Mouse (Mus musculus) frontal cortex, adult 2 months (tissue): ENCODE measurements around the gene Fgf12. TPM values are rescaled to one million over a fixed set of nuclear protein-coding genes. Genes with fewer than 3 reads are reported as not detected.

ENCODE experiments used
- DNase-seq, 2 experiments: peaks; one replicate each; pipeline ENCODE4 v3.0.0; 2022; ENCODE audit warnings: low spot score in 1 of 2; ENCODE audit errors: extremely low spot score in 1 of 2
- polyA plus RNA-seq: library from polyadenylated mRNA; depleted of rRNA; stranded (reverse); fragments of >200 nt; gene quantifications from 2 replicates; pipeline ENCODE4 v1.2.3, GENCODE M21; 2012

Gene Fgf12
- polyA plus RNA-seq, 1 experiment = 156 TPM

DNA sequence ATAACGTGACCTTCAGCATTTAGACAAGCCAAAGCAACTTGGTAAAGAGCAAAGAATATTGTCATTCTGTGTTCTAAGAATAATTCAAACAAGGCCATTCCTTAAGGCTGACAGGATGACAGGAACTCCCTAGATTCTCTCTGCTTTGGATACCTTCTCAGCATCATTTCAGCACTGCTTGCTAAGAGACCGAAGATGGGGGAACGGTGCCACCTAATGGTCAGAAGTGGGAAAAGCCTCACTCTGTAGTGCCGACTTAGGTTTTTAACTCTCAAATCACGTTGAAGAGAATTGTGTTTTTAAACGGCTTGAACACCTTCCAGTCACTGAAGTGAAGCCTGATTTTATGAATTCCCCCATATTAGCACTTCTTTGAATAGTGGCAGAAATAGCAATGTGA lies 262.4 kb downstream of the Fgf12 start:
- peak; percentile 78 to 95 for DNase-seq

- no peak for DNase-seq
Observed at GRCm38 (mm10) chr16:28484920-28485319, 267.9 kb downstream of the Fgf12 start.

- no peak for DNase-seq
Observed at GRCm38 (mm10) chr16:28479022-28479421, 273.8 kb downstream of the Fgf12 start.

- DNase-seq = no peak
Observed at GRCm38 (mm10) chr16:28476651-28477050, 276.2 kb downstream of the Fgf12 start.

DNA sequence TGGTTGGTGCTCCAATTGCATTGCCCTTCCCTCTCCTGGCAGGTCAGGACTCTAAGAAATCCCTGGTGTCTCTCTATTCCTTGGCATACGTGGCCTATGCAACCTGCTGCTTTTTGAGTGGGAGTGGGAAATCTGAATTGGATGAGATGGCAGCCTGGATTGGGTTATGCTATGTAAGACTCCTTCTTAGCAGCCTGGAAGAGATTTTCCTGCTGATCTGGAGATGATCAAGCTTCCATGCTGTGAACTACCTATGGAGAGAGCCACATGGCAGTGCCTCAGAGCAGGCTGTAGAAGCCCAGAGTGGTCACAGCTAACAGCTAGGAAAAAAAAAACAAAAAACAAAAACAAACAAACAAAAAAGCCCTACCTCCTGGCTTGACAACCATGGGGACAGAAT lies 277.3 kb downstream of the Fgf12 start:
- no peak for DNase-seq

GRCm38 (mm10) chr16:28454821-28455220 lies 298.0 kb downstream of the Fgf12 start:
- no peak for DNase-seq

GRCm38 (mm10) chr16:28447114-28447455 lies 305.8 kb downstream of the Fgf12 start:
- no peak for DNase-seq

DNA sequence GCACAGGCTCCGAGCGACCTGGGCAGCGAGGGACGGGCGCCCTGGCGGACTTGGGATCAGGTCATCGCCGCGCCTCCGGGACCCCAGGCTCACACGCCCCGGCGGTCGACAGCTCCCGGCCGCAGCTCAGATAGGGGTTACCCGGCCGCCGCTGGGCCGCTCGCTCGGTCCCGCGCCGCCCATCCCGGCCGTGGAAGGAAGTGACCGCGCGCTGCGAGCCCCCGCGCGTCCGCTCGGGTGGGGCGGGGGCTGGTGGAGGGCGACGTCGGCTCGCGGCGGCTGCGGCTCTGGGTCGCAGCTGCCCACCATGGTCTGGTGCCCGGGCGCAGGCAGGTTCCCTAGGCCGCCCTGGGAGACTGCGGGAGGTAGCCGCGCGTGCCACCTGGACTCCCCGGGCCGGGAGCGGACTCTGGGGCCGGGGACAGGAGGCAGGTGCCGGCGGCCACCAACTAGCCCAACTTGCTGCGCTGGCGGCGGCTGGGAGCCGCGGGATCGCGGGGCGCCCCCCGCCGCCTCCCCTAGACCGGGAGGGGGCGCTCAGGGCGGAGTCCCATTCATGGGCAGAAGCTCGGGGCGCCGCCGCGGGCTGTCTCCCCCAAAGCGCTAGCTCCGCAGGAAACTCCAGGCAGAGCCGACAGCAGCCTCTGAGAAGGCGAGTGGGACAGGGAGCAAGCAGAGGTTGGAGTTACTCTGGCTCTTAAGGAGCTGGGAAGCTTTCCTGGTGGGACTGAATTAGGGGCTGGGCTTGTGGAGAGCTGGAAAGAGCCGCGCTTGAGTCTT lies 306.3 kb downstream of the Fgf12 start:
- peak in 1 of 2 experiments; percentile 67 for DNase-seq

- peak in 1 of 2 experiments; percentile 52 for DNase-seq
Observed at GRCm38 (mm10) chr16:28445800-28446333, 307.0 kb downstream of the Fgf12 start.

DNA sequence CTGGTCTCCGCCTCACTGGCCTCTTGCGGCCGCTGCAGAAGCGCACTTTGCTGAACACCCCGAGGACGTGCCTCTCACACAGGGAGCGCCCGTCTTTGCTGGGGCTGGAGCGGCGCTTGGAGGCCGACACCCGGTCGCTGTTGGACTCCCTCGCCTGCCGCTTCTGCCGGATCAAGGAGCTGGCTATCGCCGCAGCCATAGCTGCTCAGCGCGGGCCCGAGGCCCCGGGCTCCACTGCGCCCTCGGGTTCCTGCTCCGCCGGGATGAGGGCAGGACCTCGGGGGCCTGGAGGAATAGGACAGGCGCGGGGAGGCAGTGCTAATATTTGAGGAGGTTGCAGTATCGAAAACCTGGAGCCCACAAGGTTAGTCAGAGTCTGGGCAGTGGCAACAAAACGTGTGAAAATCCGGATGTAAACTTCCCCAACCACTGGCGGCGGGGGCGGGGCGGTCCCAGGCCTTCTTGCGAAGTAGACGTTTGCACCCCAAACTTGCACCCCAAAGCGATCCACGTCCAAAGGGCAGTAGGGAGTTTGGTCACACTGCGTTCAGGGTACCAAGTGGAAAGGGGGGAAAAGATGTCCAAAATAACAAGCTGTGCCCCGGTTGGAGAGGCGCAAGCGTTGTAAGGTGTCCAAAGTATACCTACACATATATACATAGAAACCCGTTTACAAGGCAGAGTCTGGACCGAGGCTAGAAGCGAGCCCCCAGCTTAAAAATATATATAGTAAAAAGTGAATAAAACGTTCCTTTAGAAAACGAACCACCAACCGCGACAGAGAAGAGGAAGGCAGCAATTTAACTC lies 307.7 kb downstream of the Fgf12 start:
- no peak for DNase-seq

DNA sequence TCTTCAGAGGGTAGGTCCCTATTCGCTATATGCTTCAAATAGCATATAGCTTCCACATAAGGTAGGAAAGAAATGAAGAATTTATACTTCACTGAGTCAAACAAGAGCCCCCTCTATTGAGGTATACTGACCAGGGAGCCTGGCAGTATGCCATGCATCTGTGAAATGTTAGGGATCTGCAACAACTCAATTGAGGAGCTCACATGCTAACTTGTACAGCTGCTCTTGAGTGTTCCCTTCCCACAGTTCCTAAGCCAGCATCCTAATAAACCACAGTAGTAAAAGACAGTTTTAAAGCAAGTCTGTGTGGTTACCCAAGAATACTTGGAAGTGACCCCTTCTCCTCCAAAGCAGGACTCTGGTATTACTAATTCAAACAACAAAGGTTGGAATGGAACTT lies 331.3 kb downstream of the Fgf12 start:
- DNase-seq = no peak

- no peak for DNase-seq
Observed at GRCm38 (mm10) chr16:28419693-28420299, 333.1 kb downstream of the Fgf12 start.

- DNase-seq = no peak
Observed at GRCm38 (mm10) chr16:28411210-28411817, 341.6 kb downstream of the Fgf12 start.

DNA sequence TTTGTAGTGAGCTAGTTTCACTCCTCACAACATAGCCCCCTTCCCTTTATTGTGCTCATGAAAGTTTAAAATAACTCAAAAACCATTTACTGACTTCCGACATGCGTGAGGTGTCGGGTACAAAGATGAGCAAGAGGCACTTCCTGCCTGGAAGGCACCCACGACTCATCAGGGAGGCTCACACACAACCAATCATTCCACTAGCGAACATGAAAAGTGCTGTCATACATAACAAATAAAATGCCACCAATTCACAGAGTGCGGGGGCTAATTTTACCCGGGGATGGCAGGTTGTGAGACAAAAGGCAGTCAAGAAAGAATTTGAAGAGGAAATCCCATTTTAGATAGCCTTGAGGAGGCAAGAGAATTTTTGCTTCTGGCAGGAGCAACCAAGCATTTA lies 344.6 kb downstream of the Fgf12 start:
- DNase-seq = peak in 1 of 2 experiments; percentile 58

DNA sequence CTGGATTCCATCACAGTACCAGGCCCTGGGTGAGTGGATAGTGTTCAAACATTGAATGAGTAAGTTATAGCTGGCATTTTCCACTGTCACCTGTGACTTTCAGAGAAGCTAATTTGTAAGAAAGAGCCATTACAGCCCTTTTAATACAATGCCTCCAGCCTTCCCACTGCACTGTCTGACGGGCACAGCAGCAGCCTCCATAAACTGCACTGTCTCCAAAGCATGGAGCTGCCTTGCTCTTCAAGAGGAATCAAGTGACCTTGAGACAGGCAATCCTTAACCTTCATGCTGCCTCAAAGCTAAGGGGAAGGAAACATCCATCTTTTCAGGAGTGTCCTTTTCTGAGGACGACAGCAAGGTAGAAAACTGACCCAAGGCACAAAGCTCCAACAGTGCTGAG lies 345.0 kb downstream of the Fgf12 start:
- DNase-seq = no peak

GRCm38 (mm10) chr16:28404156-28404555 lies 348.7 kb downstream of the Fgf12 start:
- no peak for DNase-seq

DNA sequence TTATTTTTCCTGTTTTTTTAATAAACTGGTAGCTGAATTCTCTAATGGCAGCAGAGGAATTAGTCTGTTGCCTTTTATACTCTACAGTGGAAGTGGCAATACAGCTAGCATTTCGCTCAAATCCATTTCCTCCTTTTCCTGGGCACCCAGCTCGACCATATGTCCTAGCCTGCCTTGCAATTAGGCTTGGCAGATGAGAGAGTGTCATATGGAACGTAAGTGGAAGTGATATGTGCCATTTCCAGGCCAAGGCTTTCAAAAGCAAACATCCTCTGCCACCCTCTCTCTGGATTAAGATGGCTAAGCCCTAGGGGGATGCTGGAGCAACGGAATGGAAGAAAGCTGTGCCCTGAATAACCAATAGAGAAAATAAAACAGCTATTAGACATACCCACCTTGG lies 350.2 kb downstream of the Fgf12 start:
- DNase-seq = peak in 1 of 2 experiments; percentile 19

DNA sequence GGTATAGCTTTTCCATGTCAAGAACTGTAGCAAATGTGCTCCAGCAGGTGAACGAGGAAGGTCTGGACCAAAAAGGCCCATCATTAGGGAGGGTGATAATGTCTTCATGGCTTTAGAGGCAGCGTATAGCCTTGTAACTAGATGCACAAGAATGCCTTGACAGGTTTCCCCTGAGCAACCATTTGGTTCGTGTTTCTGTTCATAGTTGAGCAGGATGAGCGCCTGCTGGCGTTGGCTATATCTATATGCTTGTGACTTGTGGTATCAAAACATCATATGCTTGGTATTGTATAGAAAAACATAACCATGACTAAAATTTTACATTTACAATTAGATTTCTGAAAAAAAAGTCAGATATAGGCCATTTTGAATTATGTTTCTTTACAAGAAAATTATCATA lies 361.6 kb downstream of the Fgf12 start:
- no peak for DNase-seq

- DNase-seq = peak in 1 of 2 experiments; percentile 22
Observed at GRCm38 (mm10) chr16:28389114-28389513, 363.8 kb downstream of the Fgf12 start.

DNA sequence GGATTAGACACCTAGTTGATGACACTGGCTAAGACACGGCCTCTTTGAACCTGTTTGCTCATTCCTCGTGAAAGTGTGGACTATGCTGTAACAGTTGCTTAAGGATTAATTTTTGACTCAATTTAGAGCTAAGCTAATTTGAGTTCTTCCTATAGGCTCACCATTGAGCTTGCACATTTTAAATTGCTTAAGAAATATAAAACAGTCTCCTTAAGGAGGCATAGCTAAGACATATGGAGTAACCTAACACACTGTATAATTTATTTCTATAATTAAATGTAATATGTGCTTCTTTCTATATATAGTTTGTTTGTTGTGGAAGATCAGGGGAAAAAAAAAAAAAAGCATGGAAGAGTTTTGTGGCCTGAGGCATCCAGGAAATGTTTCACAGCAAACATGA lies 378.1 kb downstream of the Fgf12 start:
- DNase-seq = no peak

- DNase-seq = no peak
Observed at GRCm38 (mm10) chr16:28373311-28373710, 379.6 kb downstream of the Fgf12 start.
